Mouse (Mus musculus) CH12.LX (cell line): ENCODE measurements at regions not wholly inside any gene's neighbourhood (a gene's known extent, or its start where the extent isn't known, plus 50 kb on each side); places are given as distances from the start of the nearest gene placed in this dataset.

Source experiments
- DNase-seq: peaks from one replicate; pipeline ENCODE4 v3.0.0-alpha.2; 2013; ENCODE audit errors: extremely low read depth
- H3K27ac ChIP-seq: 2 replicates; pipeline ENCODE4 v1.5.1; 2012; ENCODE audit warnings: low read depth, mild to moderate bottlenecking, control low read depth, moderate library complexity; ENCODE audit not compliant: insufficient read depth
- H3K27me3 ChIP-seq: replicated peaks from 2 replicates; pipeline ENCODE3; 2012; ENCODE audit warnings: inconsistent platforms
- H3K36me3 ChIP-seq, 2 experiments: replicated peaks in 1 of 2; 2 replicates each; pipeline versions ENCODE3 to v1.6.1; 2012; ENCODE audit warnings: inconsistent platforms in 1 of 2, low read length in 1 of 2, mild to moderate bottlenecking in 1 of 2, mixed read lengths in 1 of 2, moderate library complexity in 1 of 2; ENCODE audit not compliant: control insufficient read depth in 1 of 2, insufficient read depth in 1 of 2
- H3K4me1 ChIP-seq, 2 experiments: 2 replicates each; pipeline ENCODE4 v1.6.1; 2012; ENCODE audit warnings: inconsistent platforms in 1 of 2, moderate library complexity in 1 of 2; ENCODE audit not compliant: insufficient read depth in 2 of 2, control insufficient read depth in 1 of 2
- H3K4me2 ChIP-seq: 2 replicates; pipeline ENCODE4 v1.6.1; 2012; ENCODE audit warnings: low read depth, mild to moderate bottlenecking, control low read depth; ENCODE audit not compliant: poor library complexity, insufficient read depth, severe bottlenecking
- H3K4me3 ChIP-seq, 3 experiments: fragments of 150-350 bp in 1 of 3; sonication (generic) in 1 of 3; replicated peaks in 1 of 3; 2 replicates each; pipeline versions ENCODE3 to v1.5.1; 2011 to 2012; ENCODE audit warnings: low read depth in 2 of 3, low read length in 2 of 3, mild to moderate bottlenecking in 2 of 3, moderate library complexity in 2 of 3, control low read depth in 1 of 3, improper control_type of control experiment in 1 of 3, inconsistent platforms in 1 of 3, mixed read lengths in 1 of 3; ENCODE audit not compliant: poor library complexity in 1 of 3
- H3K79me2 ChIP-seq: replicated peaks from 2 replicates; pipeline ENCODE4 v1.6.1; 2012; ENCODE audit warnings: mild to moderate bottlenecking, moderate library complexity; ENCODE audit not compliant: control insufficient read depth, poor library complexity, insufficient read depth, severe bottlenecking; ENCODE audit errors: extremely low read depth
- H3K9ac ChIP-seq: 2 replicates; pipeline ENCODE4 v1.6.1; 2012; ENCODE audit warnings: low read depth, mild to moderate bottlenecking, control low read depth, moderate library complexity; ENCODE audit not compliant: insufficient read depth
- H3K9me3 ChIP-seq: replicated peaks from 2 replicates; pipeline ENCODE3; 2012; ENCODE audit warnings: low read length, inconsistent platforms, mixed read lengths
- BHLHE40 ChIP-seq: IDR thresholded peaks from 2 replicates; pipeline ENCODE4 v1.6.1; 2011; ENCODE audit warnings: mild to moderate bottlenecking, low read depth, low read length, improper control_type of control experiment
- CTCF ChIP-seq, 2 experiments: IDR thresholded peaks in 1 of 2; conservative IDR thresholded peaks in 1 of 2; 2 replicates each; pipeline ENCODE4 v1.5.1; 2011 to 2012; ENCODE audit warnings: low read depth in 2 of 2, low read length in 2 of 2, improper control_type of control experiment in 1 of 2, inconsistent platforms in 1 of 2, mild to moderate bottlenecking in 1 of 2, moderate library complexity in 1 of 2
- E2F4 ChIP-seq: IDR thresholded peaks from 2 replicates; pipeline ENCODE4 v1.6.1; 2011; ENCODE audit warnings: low read depth, low read length, improper control_type of control experiment; ENCODE audit not compliant: insufficient replicate concordance
- EP300 ChIP-seq: IDR thresholded peaks from 2 replicates; pipeline ENCODE4 v1.6.1; 2011; ENCODE audit warnings: low read length, improper control_type of control experiment
- ETS1 ChIP-seq: conservative IDR thresholded peaks from 2 replicates; pipeline ENCODE4 v1.6.1; 2012; ENCODE audit warnings: low read depth, mild to moderate bottlenecking, inconsistent platforms, low read length, improper control_type of control experiment, moderate library complexity
- GABPA ChIP-seq: IDR thresholded peaks from 2 replicates; pipeline ENCODE4 v1.6.1; 2012; ENCODE audit warnings: low read depth, low read length, improper control_type of control experiment, inconsistent platforms; ENCODE audit not compliant: insufficient replicate concordance
- HCFC1 ChIP-seq: IDR thresholded peaks from 2 replicates; pipeline ENCODE4 v1.6.1; 2012; ENCODE audit warnings: low read depth, mild to moderate bottlenecking, inconsistent platforms, low read length, improper control_type of control experiment
- JUN ChIP-seq: IDR thresholded peaks from 2 replicates; pipeline ENCODE4 v1.6.1; 2011; ENCODE audit warnings: low read depth, mild to moderate bottlenecking, low read length, improper control_type of control experiment, moderate library complexity; ENCODE audit not compliant: insufficient read depth
- KAT2A ChIP-seq: IDR thresholded peaks from 2 replicates; pipeline ENCODE4 v1.6.1; 2012; ENCODE audit warnings: low read length, improper control_type of control experiment, inconsistent platforms; ENCODE audit not compliant: insufficient replicate concordance
- MAZ ChIP-seq: IDR thresholded peaks from 2 replicates; pipeline ENCODE4 v1.6.1; 2012; ENCODE audit warnings: low read depth, mild to moderate bottlenecking, inconsistent platforms, low read length, improper control_type of control experiment, moderate library complexity
- MXI1 ChIP-seq: IDR thresholded peaks from 2 replicates; pipeline ENCODE4 v1.6.1; 2011; ENCODE audit warnings: mild to moderate bottlenecking, low read depth, low read length, improper control_type of control experiment
- MYC ChIP-seq: IDR thresholded peaks from 2 replicates; pipeline ENCODE4 v1.6.1; 2011; ENCODE audit warnings: low read depth, mild to moderate bottlenecking, improper control_type of control experiment, low read length
- NELFE ChIP-seq: IDR thresholded peaks from 2 replicates; pipeline ENCODE4 v1.6.1; 2011; ENCODE audit warnings: low read depth, low read length, improper control_type of control experiment
- NRF1 ChIP-seq: IDR thresholded peaks from 2 replicates; pipeline ENCODE4 v1.6.1; 2014; ENCODE audit warnings: low read depth, mild to moderate bottlenecking, inconsistent platforms, low read length, improper control_type of control experiment, moderate library complexity
- PAX5 ChIP-seq: IDR thresholded peaks from 2 replicates; pipeline ENCODE4 v1.6.1; 2012; ENCODE audit warnings: low read length, inconsistent platforms, mixed read lengths
- POLR2A ChIP-seq: IDR thresholded peaks from 2 replicates; pipeline ENCODE4 v1.6.1; 2011; ENCODE audit warnings: low read depth, mild to moderate bottlenecking, improper control_type of control experiment, low read length
- POLR2AphosphoS2 ChIP-seq: IDR thresholded peaks from 2 replicates; pipeline ENCODE4 v1.6.1; 2011; ENCODE audit warnings: low read depth, low read length, improper control_type of control experiment
- RAD21 ChIP-seq: IDR thresholded peaks from 2 replicates; pipeline ENCODE4 v1.6.1; 2011; ENCODE audit warnings: low read depth, mild to moderate bottlenecking, low read length, improper control_type of control experiment, moderate library complexity
- RCOR1 ChIP-seq: conservative IDR thresholded peaks from 2 replicates; pipeline ENCODE4 v1.6.1; 2012; ENCODE audit warnings: low read depth, mild to moderate bottlenecking, inconsistent platforms, low read length, improper control_type of control experiment
- SIN3A ChIP-seq: IDR thresholded peaks from 2 replicates; pipeline ENCODE4 v1.6.1; 2012; ENCODE audit warnings: low read length, improper control_type of control experiment, inconsistent platforms
- SMC3 ChIP-seq: IDR thresholded peaks from 2 replicates; pipeline ENCODE4 v1.6.1; 2011; ENCODE audit warnings: low read depth, low read length, improper control_type of control experiment
- TBP ChIP-seq: conservative IDR thresholded peaks from 2 replicates; pipeline ENCODE4 v1.6.1; 2011; ENCODE audit warnings: low read depth, low read length, improper control_type of control experiment
- TCF12 ChIP-seq: IDR thresholded peaks from 2 replicates; pipeline ENCODE4 v1.6.1; 2014; ENCODE audit warnings: low read depth, mild to moderate bottlenecking, inconsistent platforms, low read length, improper control_type of control experiment
- UBTF ChIP-seq: IDR thresholded peaks from 2 replicates; pipeline ENCODE4 v1.6.1; 2012; ENCODE audit warnings: low read depth, mild to moderate bottlenecking, inconsistent platforms, low read length, improper control_type of control experiment, moderate library complexity
- USF2 ChIP-seq: conservative IDR thresholded peaks from 2 replicates; pipeline ENCODE4 v1.6.1; 2011; ENCODE audit warnings: low read depth, low read length, improper control_type of control experiment
- ZMIZ1 ChIP-seq: IDR thresholded peaks from 2 replicates; pipeline ENCODE4 v1.6.1; 2012; ENCODE audit warnings: low read depth, mild to moderate bottlenecking, inconsistent platforms, low read length, improper control_type of control experiment
- ZNF384 ChIP-seq: IDR thresholded peaks from 2 replicates; pipeline ENCODE4 v1.6.1; 2012; ENCODE audit warnings: low read depth, low read length, improper control_type of control experiment, inconsistent platforms
- dilution Hi-C: fragments of 300-500 bp; cut with MboI; formaldehyde crosslinking; loops from 2 replicates; pipeline ENCODE4 v1.14.3; 2020; ENCODE audit warnings: low sequenced_read_pairs; ENCODE audit not compliant: extremely low pct_unique_long_range_greater_than_20kb, extremely low pct_ligation_motif_present
- in situ Hi-C: fragments of 300-500 bp; cut with MboI; formaldehyde crosslinking; loops from 3 replicates; pipeline ENCODE4 v1.14.3; 2019; ENCODE audit warnings: low sequenced_read_pairs, low pct_ligation_motif_present, low pct_unique_long_range_greater_than_20kb, mixed read lengths

GRCm38 (mm10) chr11:92041695-92042094 is 464.3 kb upstream of the Kif2b start:
- TF ChIP-seq TCF12 (no peak), SIN3A (no peak), HCFC1 (no peak), RCOR1 (no peak), USF2 (no peak), RAD21 (no peak), POLR2A (no peak), TBP (no peak), ETS1 (no peak), PAX5 (no peak), JUN (no peak), SMC3 (no peak), E2F4 (no peak), CTCF (conservative IDR thresholded peaks at IDR 0.05 in 1 of 2, IDR thresholded peaks at IDR 0.05 in 1 of 2; ENCODE audit: low read depth in 2 of 2, low read length in 2 of 2) (no peak), GABPA (no peak), NRF1 (no peak)
- TF ChIP-seq, all 38 proteins: peak for 0
- Histone ChIP-seq H3K4me1 (no peaks in the 10 kb centered on the region), H3K79me2 (no peaks in the 10 kb centered on the region), H3K27ac (no peak overlapping the region), H3K4me2 (no peak overlapping the region), H3K4me3 (no peak overlapping the region), H3K36me3 (no peaks in the 10 kb centered on the region), H3K9me3 (peaks cover 35% of the 10 kb centered on the region), H3K27me3 (no peaks in the 10 kb centered on the region), H3K9ac (no peak overlapping the region)
- no peak for DNase-seq
- dilution Hi-C loops (no loop called here), in situ Hi-C loops (no loop called here)

GRCm38 (mm10) chr11:92040161-92040560 is 462.8 kb upstream of the Kif2b start:
- H3K4me3 ChIP-seq: no peak overlapping the region
- no peak overlapping the region for H3K9ac ChIP-seq
- H3K27me3 ChIP-seq: no peaks in the 10 kb centered on the region
- peaks cover 29% of the 10 kb centered on the region for H3K9me3 ChIP-seq
- dilution Hi-C loops (no loop called here), in situ Hi-C loops (no loop called here)
- H3K79me2 ChIP-seq: no peaks in the 10 kb centered on the region
- TF ChIP-seq NRF1 (no peak), ETS1 (no peak), RAD21 (no peak), BHLHE40 (no peak), POLR2AphosphoS2 (no peak), MXI1 (no peak), ZNF384 (no peak), NELFE (no peak), JUN (no peak), KAT2A (no peak), ZMIZ1 (no peak), MAZ (no peak), UBTF (no peak), TBP (no peak), POLR2A (no peak), MYC (no peak), EP300 (no peak), RCOR1 (no peak), SMC3 (no peak)
- no peaks in the 10 kb centered on the region for H3K36me3 ChIP-seq
- no peak overlapping the region for H3K27ac ChIP-seq
- DNase-seq: no peak
- H3K4me2 ChIP-seq: no peak overlapping the region
- no peaks in the 10 kb centered on the region for H3K4me1 ChIP-seq
